Mouse (Mus musculus) myocyte (in vitro differentiated cells): ENCODE results near the gene Amh. TPM values are rescaled to one million over a fixed set of nuclear protein-coding genes. Genes with fewer than 3 reads are reported as not detected.

Experiments
- H3K27me3 ChIP-seq: one replicate; pipeline ENCODE4 v1.6.1; 2011; ENCODE audit not compliant: control insufficient read depth, insufficient read depth, insufficient read length
- H3K36me3 ChIP-seq: one replicate; pipeline ENCODE4 v1.6.1; 2011; ENCODE audit not compliant: control insufficient read depth, insufficient read depth
- H3K4me2 ChIP-seq: one replicate; pipeline ENCODE4 v1.6.1; 2011; ENCODE audit warnings: low read depth, control low read depth
- H3K4me3 ChIP-seq: one replicate; pipeline ENCODE4 v1.5.1; 2011; ENCODE audit warnings: mild to moderate bottlenecking, control low read depth, moderate library complexity
- H3K79me2 ChIP-seq: one replicate; pipeline ENCODE4 v1.6.1; 2011; ENCODE audit not compliant: control insufficient read depth, insufficient read depth
- H3ac ChIP-seq: one replicate; pipeline ENCODE4 v1.6.1; 2011; ENCODE audit not compliant: control insufficient read depth, insufficient read length
- CEBPB ChIP-seq: IDR thresholded peaks from 2 replicates; pipeline ENCODE4 v1.6.1; 2011; ENCODE audit warnings: mild to moderate bottlenecking, moderate library complexity; ENCODE audit not compliant: poor library complexity, insufficient read depth, severe bottlenecking
- E2F4 ChIP-seq: IDR thresholded peaks from one replicate; pipeline ENCODE4 v1.6.1; 2011; ENCODE audit warnings: mild to moderate bottlenecking, control low read depth, moderate library complexity; ENCODE audit not compliant: insufficient read depth
- MAX ChIP-seq: IDR thresholded peaks from one replicate; pipeline ENCODE4 v1.6.1; 2011; ENCODE audit warnings: low read depth, mild to moderate bottlenecking, control low read depth
- MYOD1 ChIP-seq, 3 experiments: IDR thresholded peaks; one replicate each; pipeline ENCODE4 v1.6.1; 2011; ENCODE audit warnings: control low read depth in 2 of 3, low read depth in 2 of 3, mild to moderate bottlenecking in 2 of 3, moderate library complexity in 1 of 3; ENCODE audit not compliant: insufficient read length in 2 of 3, control insufficient read depth in 1 of 3
- MYOG ChIP-seq, 3 experiments: IDR thresholded peaks; one replicate each; pipeline ENCODE4 v1.6.1; 2011; ENCODE audit warnings: control low read depth in 2 of 3, low read depth in 2 of 3, mild to moderate bottlenecking in 2 of 3; ENCODE audit not compliant: insufficient read length in 2 of 3, control insufficient read depth in 1 of 3, insufficient read depth in 1 of 3
- POLR2A ChIP-seq: IDR thresholded peaks from one replicate; pipeline ENCODE4 v1.6.1; 2011; ENCODE audit warnings: low read depth, mild to moderate bottlenecking, control low read depth, moderate library complexity; ENCODE audit not compliant: insufficient read length
- POLR2AphosphoS2 ChIP-seq: IDR thresholded peaks from one replicate; pipeline ENCODE4 v1.6.1; 2011; ENCODE audit warnings: low read depth, control low read depth; ENCODE audit not compliant: insufficient read length
- REST ChIP-seq: IDR thresholded peaks from one replicate; pipeline ENCODE4 v1.6.1; 2011; ENCODE audit warnings: mild to moderate bottlenecking, control low read depth, moderate library complexity; ENCODE audit not compliant: insufficient read depth, insufficient read length
- SRF ChIP-seq: IDR thresholded peaks from one replicate; pipeline ENCODE4 v1.6.1; 2011; ENCODE audit warnings: low read depth; ENCODE audit not compliant: control insufficient read depth, insufficient read length
- TCF12 ChIP-seq: IDR thresholded peaks from one replicate; pipeline ENCODE4 v1.6.1; 2011; ENCODE audit warnings: mild to moderate bottlenecking, control low read depth; ENCODE audit not compliant: poor library complexity, insufficient read depth, severe bottlenecking
- TCF3 ChIP-seq: IDR thresholded peaks from one replicate; pipeline ENCODE4 v1.6.1; 2011; ENCODE audit warnings: low read depth, control low read depth; ENCODE audit not compliant: insufficient read length
- USF1 ChIP-seq: IDR thresholded peaks from one replicate; pipeline ENCODE4 v1.6.1; 2011; ENCODE audit warnings: low read depth, mild to moderate bottlenecking, control low read depth, moderate library complexity
- polyA plus RNA-seq: library from polyadenylated mRNA; unstranded; fragments of >200 nt; fragmentation: generic; extraction: Trizol; gene quantifications from one replicate; pipeline ENCODE4 v1.2.1, GENCODE M21; 2012; ENCODE audit warnings: missing spikeins

Gene Amh
- polyA plus RNA-seq, 1 experiment = 0.76 TPM

GRCm38 (mm10) chr10:80796307-80796848, 8.7 kb upstream of the Amh start:
- Histone ChIP-seq H3K4me3 (peak overlapping the region; percentile 98), H3K36me3 (peaks cover 20% of the 10 kb centered on the region), H3K79me2 (peaks cover 54% of the 10 kb centered on the region), H3ac (no peak overlapping the region), H3K4me2 (peak overlapping the region; percentile 86), H3K27me3 (no peaks in the 10 kb centered on the region)
- TF ChIP-seq POLR2A = peak; percentile 2
- peak; percentile 61 for TF ChIP-seq POLR2AphosphoS2
- TF ChIP-seq TCF3 = no peak
- no peak for TF ChIP-seq MAX

DNA sequence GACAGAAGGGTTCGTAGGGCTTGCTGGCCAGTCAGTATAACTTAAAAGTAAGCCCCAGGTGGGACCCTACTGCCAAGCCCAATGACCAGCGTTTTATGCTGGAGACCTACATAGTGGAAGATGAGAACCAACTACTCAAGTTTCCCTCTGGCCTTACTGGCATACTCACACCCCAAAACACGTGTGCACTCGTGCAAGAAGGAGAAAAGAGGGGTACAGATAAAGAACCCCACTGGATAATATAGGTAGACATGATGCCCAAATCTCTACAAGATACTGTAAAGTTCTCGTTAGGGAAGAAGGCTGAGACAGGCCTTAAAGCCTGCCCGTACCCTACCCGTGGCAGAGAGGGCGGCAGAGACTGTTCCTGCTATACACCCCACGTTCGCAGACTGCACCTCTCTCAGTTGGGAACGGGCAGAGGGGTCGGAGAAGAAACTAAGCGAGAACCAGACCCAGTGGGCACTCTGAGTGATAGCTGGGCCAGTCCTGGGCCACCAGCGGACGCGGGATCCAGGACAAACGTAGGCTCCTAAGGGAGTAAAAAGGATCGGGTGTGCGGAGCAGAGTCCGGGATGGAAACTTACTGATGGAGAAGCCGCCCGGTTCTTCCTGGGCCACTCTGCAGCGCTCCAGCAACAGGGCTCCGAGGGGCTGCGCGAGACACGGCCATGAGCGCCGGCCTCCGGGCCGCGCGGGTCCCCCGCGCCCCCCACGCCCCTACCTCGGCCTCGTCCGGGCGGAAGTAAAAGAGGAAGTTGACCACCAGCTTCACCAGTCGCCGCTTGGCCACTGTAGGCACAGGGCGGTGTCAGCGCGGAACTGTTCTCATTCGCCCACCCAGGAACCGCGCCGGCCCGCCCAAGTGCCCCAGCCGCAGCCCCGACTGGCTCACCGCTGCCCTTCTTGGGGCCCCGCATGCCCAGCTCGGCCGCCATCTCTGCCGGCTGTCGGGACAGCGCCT, 7.6 kb upstream of the Amh start:
- Histone ChIP-seq H3K4me2 (peak overlapping the region; percentile 86), H3K79me2 (peaks cover 58% of the 10 kb centered on the region), H3K4me3 (peak overlapping the region; percentile 98), H3K36me3 (peaks cover 28% of the 10 kb centered on the region), H3K27me3 (no peaks in the 10 kb centered on the region), H3ac (peak overlapping the region; percentile 91)
- TF ChIP-seq POLR2A (no peak), MYOG (IDR thresholded peaks at IDR 0.05; ENCODE audit: control insufficient read depth in 1 of 3, insufficient read depth in 1 of 3, insufficient read length in 2 of 3, low read depth in 2 of 3) (peak in 1 of 3 experiments; percentile 35)

GRCm38 (mm10) chr10:80798150-80799006, 6.7 kb upstream of the Amh start, which contains the start of the genes Sf3a2 and Plekhj1:
Sf3a2 (plus strand) TSS chr10:80798198.
Plekhj1 (minus strand) TSS chr10:80798626.
- Histone ChIP-seq H3K79me2 (peaks cover 58% of the 10 kb centered on the region), H3K36me3 (peaks cover 28% of the 10 kb centered on the region), H3K4me3 (peak within 1 kb of the TSS; percentile 98), H3K4me2 (peak within 1 kb of the TSS; percentile 97), H3K27me3 (no peaks in the 10 kb centered on the region), H3ac (peak within 1 kb of the TSS; percentile 91)
- TF ChIP-seq TCF12 (no peak), MAX (no peak), POLR2AphosphoS2 (peak; percentile 92), MYOG (IDR thresholded peaks at IDR 0.05; ENCODE audit: control insufficient read depth in 1 of 3, insufficient read depth in 1 of 3, insufficient read length in 2 of 3, low read depth in 2 of 3) (peak in 1 of 3 experiments; percentile 11), POLR2A (peak; percentile 54)

DNA sequence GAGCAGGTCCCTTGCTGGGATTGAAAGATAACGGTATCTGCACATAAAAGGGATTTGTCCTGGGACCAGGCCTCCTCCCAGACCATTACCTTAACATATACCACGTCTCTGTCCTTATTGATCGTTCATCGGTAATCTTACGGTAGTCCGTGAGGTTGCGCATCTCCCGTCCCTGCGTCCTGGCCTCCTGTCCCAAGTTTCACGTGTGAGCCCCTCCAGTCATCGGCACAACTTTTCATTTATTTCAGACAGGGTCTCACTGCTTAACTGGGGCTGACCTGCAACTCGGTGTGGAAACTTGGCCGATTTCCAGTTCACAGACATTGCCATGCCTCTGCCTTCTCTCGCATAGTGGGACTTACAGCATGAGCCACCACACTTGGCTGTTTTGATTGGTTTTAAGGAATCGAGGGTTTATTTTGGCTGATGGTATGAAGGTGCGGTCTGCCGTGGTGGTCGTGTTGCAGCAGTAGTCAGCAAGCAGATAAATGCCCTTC, 5.9 kb upstream of the Amh start:
- Histone ChIP-seq H3K4me2 (peak overlapping the region; percentile 97), H3K27me3 (no peaks in the 10 kb centered on the region), H3K36me3 (peaks cover 25% of the 10 kb centered on the region), H3K79me2 (peaks cover 58% of the 10 kb centered on the region), H3K4me3 (peak overlapping the region; percentile 98), H3ac (peak overlapping the region; percentile 91)
- TF ChIP-seq POLR2A (no peak), E2F4 (no peak), MAX (no peak), SRF (no peak), USF1 (no peak), MYOG (IDR thresholded peaks at IDR 0.05; ENCODE audit: control insufficient read depth in 1 of 3, insufficient read depth in 1 of 3, insufficient read length in 2 of 3, low read depth in 2 of 3) (no peak), REST (no peak), CEBPB (no peak), POLR2AphosphoS2 (no peak), MYOD1 (IDR thresholded peaks at IDR 0.05; ENCODE audit: control insufficient read depth in 1 of 3, insufficient read length in 2 of 3, low read depth in 2 of 3) (no peak), TCF3 (no peak), TCF12 (no peak)
